Mouse (Mus musculus) embryonic facial prominence, embryonic 11.5 days (tissue): ENCODE measurements around the gene D1Pas1. TPM values are rescaled to one million over a fixed set of nuclear protein-coding genes. Genes with fewer than 3 reads are reported as not detected.

ENCODE experiments used
- ATAC-seq: fragments of 200-750 bp; cut with Nextera tagmentation; replicated peaks from 2 replicates; pipeline ENCODE4 v1.8.0; 2017; ENCODE audit warnings: low read depth; ENCODE audit not compliant: insufficient number of reproducible peaks, low FRiP score, low TSS enrichment
- DNase-seq: peaks from one replicate; pipeline ENCODE4 v3.0.0-alpha.2; 2015; ENCODE audit warnings: low spot score
- H3K27ac ChIP-seq: fragments of 300-500 bp; sonication (generic); replicated peaks from 2 replicates; pipeline ENCODE4 v1.5.1; 2014; ENCODE audit warnings: mild to moderate bottlenecking, low read depth, low read length, control low read depth
- H3K27me3 ChIP-seq: fragments of 300-500 bp; sonication (generic); 2 replicates; pipeline ENCODE4 v1.6.1; 2014; ENCODE audit warnings: mild to moderate bottlenecking, low read length, moderate library complexity, mixed read lengths; ENCODE audit not compliant: control insufficient read depth, insufficient read depth
- H3K36me3 ChIP-seq: fragments of 300-500 bp; sonication (generic); replicated peaks from 2 replicates; pipeline ENCODE4 v1.6.1; 2014; ENCODE audit warnings: low read depth, mild to moderate bottlenecking, low read length, moderate library complexity, mixed read lengths; ENCODE audit not compliant: control insufficient read depth, insufficient read depth
- H3K4me1 ChIP-seq: fragments of 300-500 bp; sonication (generic); 2 replicates; pipeline ENCODE4 v1.6.1; 2014; ENCODE audit warnings: low read length, mixed read lengths; ENCODE audit not compliant: control insufficient read depth, insufficient read depth
- H3K4me2 ChIP-seq: fragments of 300-500 bp; sonication (generic); 2 replicates; pipeline ENCODE4 v1.6.1; 2014; ENCODE audit warnings: low read depth, mild to moderate bottlenecking, control low read depth, low read length, moderate library complexity
- H3K4me3 ChIP-seq: fragments of 300-500 bp; sonication (generic); 2 replicates; pipeline ENCODE4 v1.5.1; 2014; ENCODE audit warnings: low read depth, low read length, control low read depth
- H3K9ac ChIP-seq: fragments of 300-500 bp; sonication (generic); replicated peaks from 2 replicates; pipeline ENCODE4 v1.6.1; 2014; ENCODE audit warnings: mild to moderate bottlenecking, control low read depth, low read length
- H3K9me3 ChIP-seq: fragments of 300-500 bp; sonication (generic); replicated peaks from 2 replicates; pipeline ENCODE4 v1.6.1; 2016; ENCODE audit warnings: mild to moderate bottlenecking, low read length, inconsistent platforms, mixed read lengths; ENCODE audit not compliant: control insufficient read depth
- WGBS: fragments of 180-500 bp; shearing (Covaris S2); extraction: QIAGEN DNeasy Blood & Tissue Kit; methylation state at CpG from one replicate; pipeline ENCODE4 v1.1.7; 2014; 5-methylcytosine and 5-hydroxymethylcytosine counted together
- polyA plus RNA-seq: library from polyadenylated mRNA; unstranded; fragments of >200 nt; fragmentation: Nextera tagmentation; extraction: Ambion mirVana; gene quantifications from 2 replicates; pipeline ENCODE4 v1.2.1, GENCODE M21; 2014

D1Pas1 gene
- 0.33 TPM in 1 of 2 replicates, not detected in the other for polyA plus RNA-seq

DNA sequence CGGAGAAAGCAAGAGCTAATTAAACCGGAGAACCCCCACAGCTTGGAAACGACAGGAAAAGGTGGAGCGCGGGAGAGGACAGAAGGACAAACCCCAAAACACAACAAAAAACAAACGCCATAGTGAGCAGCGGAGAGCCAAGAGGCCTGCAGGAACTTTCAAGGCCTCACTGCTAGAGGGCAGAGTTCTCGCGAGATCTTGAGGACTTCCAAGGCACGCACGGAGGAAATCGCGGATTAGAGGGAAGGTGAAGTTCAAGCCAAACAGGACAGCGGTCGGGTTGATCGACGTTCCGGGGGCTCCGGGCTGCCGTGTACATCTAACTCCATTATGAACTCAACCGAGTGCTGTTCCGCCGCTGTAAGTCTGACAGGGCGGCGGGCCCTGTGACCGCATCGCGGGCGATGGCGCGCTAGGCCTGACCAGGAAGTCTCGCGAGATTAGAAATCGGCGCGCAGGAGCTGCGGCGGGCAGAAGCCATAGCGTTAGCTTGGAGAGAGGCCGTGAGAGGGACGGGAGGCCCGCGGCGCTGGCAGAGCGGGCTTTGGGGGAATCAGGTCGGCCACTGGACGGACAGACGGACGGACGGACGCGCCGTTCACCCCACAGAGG, at the start of gene D1Pas1:
TSS of gene D1Pas1 (plus strand) at position 216 of the 612 bp plus-strand sequence.
- ATAC-seq (no peak), DNase-seq (no peak)
- H3K36me3 ChIP-seq = no peaks in the 10 kb centered on the region
- H3K9me3 ChIP-seq = 0 out of 2 replicates have a peak, but pooled peaks cover 9% of the 10 kb centered on the region
- H3K9ac ChIP-seq = no peak within 1 kb of the TSS
- H3K4me2 ChIP-seq = no peak within 1 kb of the TSS
- H3K4me3 ChIP-seq = no peak within 1 kb of the TSS
- H3K27me3 ChIP-seq = no peaks in the 10 kb centered on the region
- 80% methylated on average over 53 of the region's 53 CpGs for WGBS
- H3K27ac ChIP-seq = no peak within 1 kb of the TSS
- no peaks in the 10 kb centered on the region for H3K4me1 ChIP-seq

DNA sequence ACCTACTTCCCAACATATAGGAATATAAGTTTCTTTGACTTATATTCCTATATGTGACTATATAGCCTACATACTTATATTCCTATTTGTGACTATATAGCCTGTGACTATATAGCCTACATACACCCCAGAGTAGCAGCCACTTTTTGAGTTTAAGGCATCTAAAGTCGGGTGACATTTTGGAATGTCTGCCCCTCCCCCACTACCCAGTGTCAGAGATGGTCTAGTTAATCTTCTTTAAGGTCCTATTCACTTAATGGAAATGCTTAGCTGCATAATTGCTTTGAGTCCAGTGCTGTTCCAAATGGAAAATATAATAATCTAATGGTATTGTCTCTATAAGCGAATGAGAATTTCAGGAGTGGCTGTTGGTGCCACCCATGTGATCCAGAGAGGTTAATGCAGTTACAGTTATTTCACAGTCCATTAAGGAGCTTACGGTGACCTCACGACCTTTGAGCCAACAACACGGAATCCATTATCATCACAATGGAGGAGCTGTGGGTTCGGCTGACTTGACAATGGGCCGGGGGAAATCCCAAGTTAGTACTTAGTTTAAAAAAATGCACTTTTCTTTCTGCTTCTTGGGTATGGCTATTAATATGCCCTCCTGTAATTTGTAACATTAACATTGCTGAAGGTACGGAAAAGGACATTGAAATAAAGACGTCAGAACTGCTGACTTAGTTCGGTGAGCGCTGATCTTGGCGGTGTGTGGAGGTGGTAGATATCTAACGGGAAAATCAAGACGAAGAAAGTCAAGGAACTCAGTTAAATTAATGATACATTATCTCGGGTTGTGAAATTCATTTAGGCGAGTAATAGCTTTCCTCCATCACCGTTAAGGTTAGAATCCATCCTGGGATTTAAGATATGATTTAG, 44.5 kb upstream of the D1Pas1 start:
- DNase-seq = no peak
- Histone ChIP-seq H3K4me1 (no peaks in the 10 kb centered on the region), H3K9ac (no peak overlapping the region), H3K27me3 (no peaks in the 10 kb centered on the region), H3K4me2 (no peak overlapping the region), H3K36me3 (no peaks in the 10 kb centered on the region), H3K4me3 (no peak overlapping the region), H3K9me3 (no peaks in the 10 kb centered on the region), H3K27ac (no peak overlapping the region)
- WGBS = 26% methylated on average over 17 of the region's 17 CpGs
- no peak for ATAC-seq

DNA sequence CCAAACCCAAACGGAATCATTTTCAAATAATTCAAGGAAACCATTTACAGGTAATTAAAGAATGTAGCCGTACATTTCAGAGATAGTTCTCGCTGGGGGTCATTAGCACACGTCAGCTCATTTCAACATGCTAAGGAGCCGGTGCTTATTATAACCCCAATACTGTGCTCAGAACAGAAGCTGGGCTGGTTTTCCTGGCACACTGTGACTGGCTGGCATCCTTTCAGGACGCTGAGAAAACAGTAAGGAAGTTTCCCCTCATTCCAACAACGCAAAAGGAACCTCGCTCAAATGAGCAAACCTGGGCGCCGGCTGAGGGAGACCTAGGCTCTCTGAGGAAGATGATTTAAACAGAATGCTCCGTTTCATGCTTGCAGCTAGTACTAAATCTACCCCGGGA, 43.2 kb upstream of the D1Pas1 start:
- no peaks in the 10 kb centered on the region for H3K27me3 ChIP-seq
- no peak for DNase-seq
- H3K4me1 ChIP-seq = no peaks in the 10 kb centered on the region
- no peak overlapping the region for H3K4me2 ChIP-seq
- H3K9me3 ChIP-seq = no peaks in the 10 kb centered on the region
- 59% methylated on average over 12 of the region's 12 CpGs for WGBS
- H3K9ac ChIP-seq = no peak overlapping the region
- H3K4me3 ChIP-seq = no peak overlapping the region
- H3K36me3 ChIP-seq = no peaks in the 10 kb centered on the region
- no peak overlapping the region for H3K27ac ChIP-seq
- no peak for ATAC-seq

DNA sequence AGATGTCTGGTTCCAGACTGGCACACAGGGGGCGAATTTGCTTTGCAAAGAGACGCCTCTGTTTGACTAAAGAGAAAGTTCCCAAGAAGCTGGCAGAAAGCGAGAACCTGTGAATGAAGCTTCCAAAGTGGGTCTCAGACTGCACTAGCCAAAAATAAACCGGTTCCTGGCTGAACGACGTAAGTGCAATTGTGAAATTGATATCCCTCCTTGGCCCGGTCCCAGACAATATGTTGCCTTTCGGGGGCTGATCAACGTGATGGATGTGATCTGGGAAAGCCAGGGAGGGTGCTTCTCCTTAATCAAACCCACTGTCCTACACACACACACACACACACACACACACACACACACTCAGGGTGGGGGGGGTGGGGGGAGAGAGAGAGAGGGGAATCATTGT, 41.8 kb upstream of the D1Pas1 start:
- peak; percentile 70; the same call in 1 of the 2 replicates for ATAC-seq
- Histone ChIP-seq H3K27ac (no peak overlapping the region), H3K4me2 (no peak overlapping the region), H3K36me3 (no peaks in the 10 kb centered on the region), H3K4me1 (no peaks in the 10 kb centered on the region), H3K27me3 (no peaks in the 10 kb centered on the region), H3K9me3 (no peaks in the 10 kb centered on the region), H3K4me3 (no peak overlapping the region), H3K9ac (no peak overlapping the region)
- WGBS = 29% methylated on average over 9 of the region's 9 CpGs
- DNase-seq = peak; percentile 47

DNA sequence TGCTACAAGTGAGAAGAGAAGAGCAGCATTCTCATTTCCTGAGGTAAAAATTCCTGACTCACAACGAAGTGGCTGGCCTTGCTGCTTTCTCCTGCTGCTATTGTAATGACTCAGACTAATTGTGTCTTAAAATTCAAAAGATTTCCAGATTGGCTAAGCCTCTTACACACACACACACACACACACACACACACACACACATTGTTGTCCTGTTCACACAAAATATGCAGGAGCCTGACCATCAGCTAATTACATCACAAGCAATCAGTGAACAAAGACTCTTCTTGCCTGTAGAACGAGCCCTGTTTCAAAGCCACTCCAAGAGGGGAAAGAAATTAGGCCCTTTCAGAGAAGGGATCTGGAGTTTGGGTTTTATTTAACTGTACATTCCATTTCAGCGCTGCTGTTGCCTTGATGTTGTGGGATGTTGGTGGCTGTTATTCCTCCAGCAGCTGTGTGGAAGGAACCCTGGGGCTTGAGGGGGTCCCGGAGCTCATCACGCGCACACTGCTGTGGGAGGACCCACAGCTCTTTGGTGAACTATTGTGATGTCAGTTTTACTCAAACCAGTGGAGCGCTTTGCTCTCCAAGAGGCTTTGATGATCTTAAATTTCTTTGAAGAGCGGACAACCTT, 40.8 kb upstream of the D1Pas1 start:
- Histone ChIP-seq H3K4me2 (no peak overlapping the region), H3K27me3 (no peaks in the 10 kb centered on the region), H3K4me1 (no peaks in the 10 kb centered on the region), H3K9ac (no peak overlapping the region), H3K4me3 (no peak overlapping the region), H3K9me3 (no peaks in the 10 kb centered on the region), H3K27ac (no peak overlapping the region), H3K36me3 (no peaks in the 10 kb centered on the region)
- DNase-seq (peak; percentile 6), ATAC-seq (no peak)
- 51% methylated on average over 8 of the region's 8 CpGs for WGBS

DNA sequence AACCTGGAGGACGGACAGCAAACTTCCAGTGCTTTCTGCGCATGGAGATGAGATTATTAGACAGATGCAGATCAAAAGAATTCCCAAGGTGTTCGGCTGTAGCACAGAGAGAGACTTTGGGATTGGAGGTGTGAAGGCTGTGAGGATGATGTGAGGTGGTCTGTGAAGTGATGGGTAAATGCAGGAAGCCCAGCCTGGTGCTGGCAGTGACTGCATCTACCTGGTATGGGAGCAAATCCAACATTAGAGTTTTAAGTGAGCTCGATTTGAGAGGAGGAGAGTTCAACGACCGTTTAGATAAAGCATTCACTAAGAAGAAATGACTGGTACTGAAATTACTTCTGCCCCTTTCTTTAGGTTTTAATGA, 40.3 kb upstream of the D1Pas1 start:
- no peak overlapping the region for H3K27ac ChIP-seq
- no peak for ATAC-seq
- no peaks in the 10 kb centered on the region for H3K27me3 ChIP-seq

DNA sequence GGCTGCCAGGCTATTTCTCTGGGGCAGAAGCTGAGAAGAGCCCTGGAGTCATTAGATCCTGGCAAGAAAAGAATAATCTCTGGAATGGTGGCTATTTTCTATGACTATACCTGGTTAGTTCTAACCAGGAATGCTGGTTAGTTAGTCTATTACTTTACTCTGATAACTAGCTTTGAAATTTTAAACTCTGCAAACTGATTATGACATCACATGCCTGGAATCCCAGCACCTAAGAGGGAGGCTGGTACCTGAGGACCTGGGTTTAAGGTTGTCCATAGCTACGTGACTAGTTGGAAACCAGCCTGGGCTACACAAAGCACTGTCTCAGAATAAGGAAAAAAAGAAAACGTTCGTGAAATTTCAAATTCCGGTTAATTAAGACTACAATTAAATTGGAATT, 39.7 kb upstream of the D1Pas1 start:
- Histone ChIP-seq H3K4me1 (no peaks in the 10 kb centered on the region), H3K27ac (no peak overlapping the region), H3K9me3 (no peaks in the 10 kb centered on the region), H3K36me3 (no peaks in the 10 kb centered on the region), H3K4me3 (no peak overlapping the region), H3K9ac (no peak overlapping the region), H3K27me3 (no peaks in the 10 kb centered on the region), H3K4me2 (no peak overlapping the region)
- DNase-seq = no peak
- ATAC-seq = no peak
- 61% methylated on average over 4 of the region's 4 CpGs for WGBS

More for the DNA sequence above, 40.3 kb upstream of the D1Pas1 start:
- Histone ChIP-seq H3K9me3 (no peaks in the 10 kb centered on the region), H3K4me2 (no peak overlapping the region), H3K4me1 (no peaks in the 10 kb centered on the region), H3K36me3 (no peaks in the 10 kb centered on the region), H3K9ac (no peak overlapping the region), H3K4me3 (no peak overlapping the region)
- DNase-seq = no peak
- WGBS = 70% methylated on average over 6 of the region's 6 CpGs
